Mouse (Mus musculus): ENCODE data around the gene Zfp36l1.

GRCm38 (mm10) chr12:80132250-80133003 lies 19.6 kb upstream of the Zfp36l1 start:
- peak; percentile 97 for TF ChIP-seq CTCF (IDR thresholded peaks at IDR 0.05; ENCODE audit: borderline replicate concordance, extremely low read depth, insufficient read depth, insufficient read length)
- TF ChIP-seq POLR2A (IDR thresholded peaks at IDR 0.05; ENCODE audit: borderline replicate concordance, extremely low read depth, insufficient read depth, insufficient read length, poor library complexity, severe bottlenecking) = peak; percentile 84
